Mouse (Mus musculus) liver, adult 2 months (tissue): ENCODE results near the gene Zfp992. TPM values are rescaled to one million over a fixed set of nuclear protein-coding genes. Genes with fewer than 3 reads are reported as not detected.
"Not testable (repeated sequence)": the region's sequence is repeated elsewhere in the genome, so short reads cannot be mapped to it uniquely, and the experiment has no call there.

Source experiments
- DNase-seq: peaks from one replicate; pipeline ENCODE4 v3.0.0-alpha.2; 2011; ENCODE audit warnings: low read depth, low spot score; ENCODE audit errors: extremely low read depth
- H3K27ac ChIP-seq: fragments of 200-500 bp; replicated peaks from 2 replicates; pipeline ENCODE4 v1.5.1; 2012; ENCODE audit warnings: low read depth, mild to moderate bottlenecking, control low read depth, inconsistent platforms, low read length; ENCODE audit not compliant: insufficient read depth
- H3K27me3 ChIP-seq: fragments of 200-500 bp; 2 replicates; pipeline ENCODE4 v1.6.1; 2012; ENCODE audit warnings: mild to moderate bottlenecking, moderate library complexity, low read length, inconsistent platforms; ENCODE audit not compliant: control insufficient read depth, insufficient read depth
- H3K36me3 ChIP-seq: fragments of 200-500 bp; 2 replicates; pipeline ENCODE4 v1.6.1; 2012; ENCODE audit warnings: low read length, inconsistent platforms; ENCODE audit not compliant: control insufficient read depth, insufficient read depth
- H3K4me1 ChIP-seq: fragments of 200-500 bp; 2 replicates; pipeline ENCODE4 v1.6.1; 2011; ENCODE audit warnings: low read length; ENCODE audit not compliant: control insufficient read depth, insufficient read depth
- H3K4me3 ChIP-seq: fragments of 200-500 bp; 2 replicates; pipeline ENCODE4 v1.5.1; 2011; ENCODE audit warnings: low read depth, mild to moderate bottlenecking, control low read depth, low read length, moderate library complexity; ENCODE audit not compliant: insufficient read depth
- H3K79me2 ChIP-seq: fragments of 200-500 bp; 2 replicates; pipeline ENCODE4 v1.6.1; 2012; ENCODE audit warnings: inconsistent platforms, mild to moderate bottlenecking, low read length, moderate library complexity; ENCODE audit not compliant: control insufficient read depth, insufficient read depth
- H3K9ac ChIP-seq: fragments of 200-500 bp; 2 replicates; pipeline ENCODE4 v1.6.1; 2012; ENCODE audit warnings: low read depth, mild to moderate bottlenecking, control low read depth, inconsistent platforms, low read length
- CTCF ChIP-seq: fragments of 200-500 bp; IDR thresholded peaks from 2 replicates; pipeline ENCODE4 v1.5.1; 2011; ENCODE audit warnings: low read depth, low read length, control low read depth
- POLR2A ChIP-seq: fragments of 200-500 bp; IDR thresholded peaks from 2 replicates; pipeline ENCODE4 v1.6.1; 2011; ENCODE audit warnings: low read length, control low read depth; ENCODE audit not compliant: insufficient read depth; ENCODE audit errors: extremely low read depth
- WGBS: fragments of 180-500 bp; shearing (Covaris S2); methylation state at CpG from one replicate; pipeline ENCODE4 v1.1.7; 2018; 5-methylcytosine and 5-hydroxymethylcytosine counted together
- polyA plus RNA-seq: library from polyadenylated mRNA; depleted of rRNA; stranded (reverse); fragments of >200 nt; gene quantifications from 2 replicates; pipeline ENCODE4 v1.2.3, GENCODE M21; 2012
- total RNA-seq: library from RNA; depleted of rRNA; stranded (reverse); fragments of >200 nt; gene quantifications from 2 replicates; pipeline ENCODE4 v1.2.3, GENCODE M21; 2014

The Zfp992 gene
- total and polyA plus RNA-seq, 2 experiments = 0.22 to 1.0 TPM

- Histone ChIP-seq H3K27ac (no peak overlapping the region), H3K4me1 (no peaks in the 10 kb centered on the region), H3K36me3 (no peaks in the 10 kb centered on the region), H3K27me3 (no peaks in the 10 kb centered on the region; the same call in 1 of the 2 replicates), H3K9ac (no peak overlapping the region), H3K4me3 (no peak overlapping the region), H3K79me2 (no peaks in the 10 kb centered on the region)
- TF ChIP-seq POLR2A (no peak), CTCF (no peak)
- DNase-seq = no peak
Observed at GRCm38 (mm10) chr4:146492439-146492838, 43.6 kb downstream of the Zfp992 start.

- H3K79me2 ChIP-seq = no peaks in the 10 kb centered on the region
- H3K27me3 ChIP-seq = no peaks in the 10 kb centered on the region; the same call in 1 of the 2 replicates
- TF ChIP-seq POLR2A = no peak
- TF ChIP-seq CTCF = no peak
- no peak overlapping the region for H3K4me3 ChIP-seq
- no peaks in the 10 kb centered on the region for H3K36me3 ChIP-seq
- H3K27ac ChIP-seq = no peak overlapping the region
- no peak for DNase-seq
- H3K9ac ChIP-seq = no peak overlapping the region
- H3K4me1 ChIP-seq = no peaks in the 10 kb centered on the region
- 42% methylated on average over 1 of the region's 1 CpGs for WGBS
Observed at GRCm38 (mm10) chr4:146492851-146493250, 44.0 kb downstream of the Zfp992 start.

GRCm38 (mm10) chr4:146493319-146493907, 44.6 kb downstream of the Zfp992 start:
- H3K27ac ChIP-seq, H3K36me3 ChIP-seq, H3K4me1 ChIP-seq, H3K79me2 ChIP-seq, H3K4me3 ChIP-seq, H3K27me3 ChIP-seq, H3K9ac ChIP-seq, DNase-seq: not testable (repeated sequence)
- 82% methylated on average over 6 of the region's 6 CpGs for WGBS

- no peaks in the 10 kb centered on the region for H3K4me1 ChIP-seq
- H3K36me3 ChIP-seq = no peaks in the 10 kb centered on the region
- WGBS = 60% methylated on average over 4 of the region's 4 CpGs
- no peak for TF ChIP-seq CTCF
- TF ChIP-seq POLR2A = no peak
- no peak overlapping the region for H3K4me3 ChIP-seq
- no peaks in the 10 kb centered on the region for H3K79me2 ChIP-seq
- H3K27me3 ChIP-seq = no peaks in the 10 kb centered on the region; the same call in 1 of the 2 replicates
- H3K9ac ChIP-seq = no peak overlapping the region
- H3K27ac ChIP-seq = no peak overlapping the region
- DNase-seq = no peak
Observed at GRCm38 (mm10) chr4:146494980-146495379, 46.2 kb downstream of the Zfp992 start.

DNA sequence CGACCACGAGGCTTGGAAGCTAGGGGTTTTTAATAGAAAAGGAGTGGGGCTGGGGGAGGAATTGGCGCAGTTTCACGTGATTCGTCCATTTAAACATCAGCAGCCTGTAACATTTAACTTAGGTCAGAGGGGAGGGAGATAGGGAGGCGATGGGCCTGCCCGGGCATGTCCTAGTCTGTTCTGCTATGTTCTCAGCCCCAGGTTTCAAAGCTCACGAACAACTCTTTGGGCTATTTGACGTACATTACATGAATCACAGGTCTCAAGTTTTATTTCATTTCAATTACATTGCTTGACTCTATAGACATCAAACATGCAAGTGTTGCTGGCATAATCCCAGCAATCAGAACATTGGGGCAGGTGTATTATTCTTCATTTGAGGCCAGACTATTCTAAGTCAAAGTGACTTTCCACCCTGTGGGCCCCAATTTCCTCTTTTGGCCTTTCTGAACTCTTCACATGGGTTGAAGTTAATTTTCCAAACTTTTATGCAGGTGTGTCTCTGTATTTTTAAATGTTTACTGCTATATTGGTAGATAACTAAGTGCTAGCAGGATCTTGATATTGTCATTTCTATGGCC, 49.0 kb downstream of the Zfp992 start:
- H3K4me1 ChIP-seq, H3K4me3 ChIP-seq, H3K79me2 ChIP-seq, H3K36me3 ChIP-seq, DNase-seq, H3K9ac ChIP-seq, H3K27me3 ChIP-seq, H3K27ac ChIP-seq: not testable (repeated sequence)
- 75% methylated on average over 9 of the region's 9 CpGs for WGBS

GRCm38 (mm10) chr4:146501727-146502126, 52.9 kb downstream of the Zfp992 start, which contains the start of gene Zfp981:
TSS of gene Zfp981 (plus strand) at chr4:146502027.
- H3K36me3 ChIP-seq, H3K9ac ChIP-seq, DNase-seq, H3K27ac ChIP-seq, H3K79me2 ChIP-seq, H3K27me3 ChIP-seq, H3K4me3 ChIP-seq, H3K4me1 ChIP-seq: not testable (repeated sequence)
- WGBS = 82% methylated on average over 4 of the region's 4 CpGs

DNA sequence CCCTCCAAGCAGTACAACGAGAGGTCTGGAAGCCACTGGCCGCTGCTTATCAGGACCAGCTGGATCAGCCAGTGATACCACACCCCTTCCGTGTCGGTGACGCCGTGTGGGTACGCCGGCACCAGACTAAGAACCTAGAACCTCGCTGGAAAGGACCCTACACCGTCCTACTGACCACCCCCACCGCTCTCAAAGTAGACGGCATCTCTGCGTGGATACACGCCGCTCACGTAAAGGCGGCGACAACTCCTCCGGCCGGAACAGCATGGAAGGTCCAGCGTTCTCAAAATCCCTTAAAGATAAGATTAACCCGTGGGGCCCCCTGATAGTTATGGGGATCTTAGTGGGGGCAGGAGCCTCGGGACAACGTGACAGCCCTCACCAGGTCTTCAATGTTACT, 60.2 kb downstream of the Zfp992 start:
- not testable (repeated sequence) for H3K27ac ChIP-seq, H3K4me3 ChIP-seq, DNase-seq, H3K9ac ChIP-seq, H3K4me1 ChIP-seq, H3K79me2 ChIP-seq, H3K36me3 ChIP-seq, H3K27me3 ChIP-seq
- WGBS = 94% methylated on average over 21 of the region's 24 CpGs

GRCm38 (mm10) chr4:146511871-146512270, 63.0 kb downstream of the Zfp992 start:
- H3K9ac ChIP-seq, DNase-seq, H3K79me2 ChIP-seq: not testable (repeated sequence)

More at GRCm38 (mm10) chr4:146511871-146512270, 63.0 kb downstream of the Zfp992 start:
- not testable (repeated sequence) for H3K4me1 ChIP-seq, H3K36me3 ChIP-seq, H3K4me3 ChIP-seq, H3K27ac ChIP-seq, H3K27me3 ChIP-seq
